Mouse (Mus musculus): ENCODE measurements around the gene Cast. TPM values are rescaled to one million over a fixed set of nuclear protein-coding genes. Genes with fewer than 3 reads are reported as not detected.

The Cast gene
- 66.5 and 68.9 TPM in 2 replicates for polyA plus RNA-seq (2015; fragmentation: Nextera tagmentation; extraction: Ambion mirVana)

GRCm38 (mm10) chr13:74808152-74808929, at the start of gene Cast:
Cast (minus strand) TSS chr13:74808810.
- H3K9ac ChIP-seq (ENCODE audit: low read length), result peak within 1 kb of the TSS; percentile 83
- WGBS, result 1% methylated on average over 36 of the region's 36 CpGs
- no peaks in the 10 kb centered on the region for H3K9me3 ChIP-seq (ENCODE audit: control insufficient read depth, low read length)
- peak within 1 kb of the TSS; percentile 81 for H3K4me2 ChIP-seq (replicated peaks; ENCODE audit: low read depth)
- no peak for TF ChIP-seq EP300 (optimal IDR thresholded peaks at IDR 0.05)
- 0 out of 2 replicates have a peak, but pooled peaks have one; percentile 1 for TF ChIP-seq CTCF (IDR thresholded peaks at IDR 0.05; ENCODE audit: low read depth)
- no peaks in the 10 kb centered on the region for H3K36me3 ChIP-seq (ENCODE audit: control insufficient read depth, insufficient read depth, low read length)
- peak; percentile 93 for ATAC-seq (ENCODE audit: low FRiP score, low TSS enrichment)
- peak; percentile 83 for DNase-seq (ENCODE audit: low spot score)
- H3K4me3 ChIP-seq (ENCODE audit: low read depth, low read length), result peak within 1 kb of the TSS; percentile 80
- peak within 1 kb of the TSS; percentile 96 for H3K27ac ChIP-seq (replicated peaks)
- no peaks in the 10 kb centered on the region; the same call in 1 of the 2 replicates for H3K4me1 ChIP-seq (replicated peaks; ENCODE audit: control insufficient read depth, insufficient read depth)
- H3K27me3 ChIP-seq (ENCODE audit: control insufficient read depth, insufficient read depth, low read length), result no peaks in the 10 kb centered on the region

GRCm38 (mm10) chr13:74854338-74855047, 45.9 kb upstream of the Cast start:
- Histone ChIP-seq H3K27ac (replicated peaks) (no peak overlapping the region), H3K9me3 (ENCODE audit: control insufficient read depth, low read length) (no peaks in the 10 kb centered on the region), H3K4me3 (ENCODE audit: low read depth, low read length) (no peak overlapping the region), H3K9ac (ENCODE audit: low read length) (no peak overlapping the region), H3K4me2 (replicated peaks; ENCODE audit: low read depth) (no peak overlapping the region), H3K36me3 (ENCODE audit: control insufficient read depth, insufficient read depth, low read length) (no peaks in the 10 kb centered on the region), H3K4me1 (replicated peaks; ENCODE audit: control insufficient read depth, insufficient read depth) (no peaks in the 10 kb centered on the region), H3K27me3 (ENCODE audit: control insufficient read depth, insufficient read depth, low read length) (no peaks in the 10 kb centered on the region)
- ATAC-seq (ENCODE audit: low FRiP score, low TSS enrichment) (peak; percentile 86; the same call in 1 of the 2 replicates), DNase-seq (ENCODE audit: low spot score) (peak; percentile 73)
- TF ChIP-seq EP300 (optimal IDR thresholded peaks at IDR 0.05) (no peak), CTCF (IDR thresholded peaks at IDR 0.05; ENCODE audit: low read depth) (peak; percentile 80)
- WGBS, result 8% methylated on average over 3 of the region's 3 CpGs

- Histone ChIP-seq H3K4me2 (replicated peaks; ENCODE audit: low read depth) (no peak overlapping the region), H3K36me3 (ENCODE audit: control insufficient read depth, insufficient read depth, low read length) (no peaks in the 10 kb centered on the region)
- no peak for ATAC-seq (ENCODE audit: low FRiP score, low TSS enrichment)
Measured at GRCm38 (mm10) chr13:74850823-74851222, 42.2 kb upstream of the Cast start.

GRCm38 (mm10) chr13:74845886-74846285, 37.3 kb upstream of the Cast start:
- H3K27me3 ChIP-seq (ENCODE audit: control insufficient read depth, insufficient read depth, low read length), result no peaks in the 10 kb centered on the region
- H3K9me3 ChIP-seq (ENCODE audit: control insufficient read depth, low read length), result no peaks in the 10 kb centered on the region
- H3K4me2 ChIP-seq (replicated peaks; ENCODE audit: low read depth), result no peak overlapping the region
- no peaks in the 10 kb centered on the region for H3K36me3 ChIP-seq (ENCODE audit: control insufficient read depth, insufficient read depth, low read length)
- 69% methylated on average over 1 of the region's 1 CpGs for WGBS
- H3K4me3 ChIP-seq (ENCODE audit: low read depth, low read length), result no peak overlapping the region
- no peak overlapping the region for H3K9ac ChIP-seq (ENCODE audit: low read length)
- no peaks in the 10 kb centered on the region for H3K4me1 ChIP-seq (replicated peaks; ENCODE audit: control insufficient read depth, insufficient read depth)
- no peak overlapping the region for H3K27ac ChIP-seq (replicated peaks)
- DNase-seq (ENCODE audit: low spot score) (no peak), ATAC-seq (ENCODE audit: low FRiP score, low TSS enrichment) (no peak)
- no peak for TF ChIP-seq CTCF (IDR thresholded peaks at IDR 0.05; ENCODE audit: low read depth)
- TF ChIP-seq EP300 (optimal IDR thresholded peaks at IDR 0.05), result no peak

More at GRCm38 (mm10) chr13:74850823-74851222, 42.2 kb upstream of the Cast start:
- Histone ChIP-seq H3K27me3 (ENCODE audit: control insufficient read depth, insufficient read depth, low read length) (no peaks in the 10 kb centered on the region), H3K4me1 (replicated peaks; ENCODE audit: control insufficient read depth, insufficient read depth) (no peaks in the 10 kb centered on the region), H3K4me3 (ENCODE audit: low read depth, low read length) (no peak overlapping the region), H3K9ac (ENCODE audit: low read length) (no peak overlapping the region), H3K27ac (replicated peaks) (no peak overlapping the region), H3K9me3 (ENCODE audit: control insufficient read depth, low read length) (no peaks in the 10 kb centered on the region)
- DNase-seq (ENCODE audit: low spot score), result no peak
- 46% methylated on average over 2 of the region's 2 CpGs for WGBS
- TF ChIP-seq CTCF (IDR thresholded peaks at IDR 0.05; ENCODE audit: low read depth), result no peak
- TF ChIP-seq EP300 (optimal IDR thresholded peaks at IDR 0.05), result no peak

- 55% methylated on average over 1 of the region's 1 CpGs for WGBS
- Histone ChIP-seq H3K27me3 (ENCODE audit: control insufficient read depth, insufficient read depth, low read length) (no peaks in the 10 kb centered on the region), H3K4me1 (replicated peaks; ENCODE audit: control insufficient read depth, insufficient read depth) (no peaks in the 10 kb centered on the region), H3K4me3 (ENCODE audit: low read depth, low read length) (no peak overlapping the region), H3K4me2 (replicated peaks; ENCODE audit: low read depth) (no peak overlapping the region), H3K36me3 (ENCODE audit: control insufficient read depth, insufficient read depth, low read length) (no peaks in the 10 kb centered on the region), H3K9me3 (ENCODE audit: control insufficient read depth, low read length) (no peaks in the 10 kb centered on the region), H3K27ac (replicated peaks) (no peak overlapping the region), H3K9ac (ENCODE audit: low read length) (no peak overlapping the region)
- ATAC-seq (ENCODE audit: low FRiP score, low TSS enrichment) (no peak), DNase-seq (ENCODE audit: low spot score) (no peak)
- TF ChIP-seq CTCF (IDR thresholded peaks at IDR 0.05; ENCODE audit: low read depth) (no peak), EP300 (optimal IDR thresholded peaks at IDR 0.05) (no peak)
Measured at GRCm38 (mm10) chr13:74834543-74834942, 25.9 kb upstream of the Cast start.

Measured in stomach, postnatal 0 days (tissue).